Mouse (Mus musculus): Measurements from ENCODE around the gene Ercc8. TPM values are rescaled to one million over a fixed set of nuclear protein-coding genes. Genes with fewer than 3 reads are reported as not detected.

Gene Ercc8
- polyA plus RNA-seq (2012; rRNA removed), result 6.2 and 6.4 TPM in 2 replicates

- peak; percentile 93 for DNase-seq (ENCODE audit: low spot score)
Observed at GRCm38 (mm10) chr13:108158465-108159240, at the start of gene Ercc8, which contains the start of gene Ndufaf2. Gene Ercc8 (plus strand): TSS chr13:108158731. Gene Ndufaf2 (minus strand): TSS chr13:108158623.

- no peak for DNase-seq (ENCODE audit: low spot score)
Observed at GRCm38 (mm10) chr13:108110929-108111328, 47.6 kb upstream of the Ercc8 start.

DNA sequence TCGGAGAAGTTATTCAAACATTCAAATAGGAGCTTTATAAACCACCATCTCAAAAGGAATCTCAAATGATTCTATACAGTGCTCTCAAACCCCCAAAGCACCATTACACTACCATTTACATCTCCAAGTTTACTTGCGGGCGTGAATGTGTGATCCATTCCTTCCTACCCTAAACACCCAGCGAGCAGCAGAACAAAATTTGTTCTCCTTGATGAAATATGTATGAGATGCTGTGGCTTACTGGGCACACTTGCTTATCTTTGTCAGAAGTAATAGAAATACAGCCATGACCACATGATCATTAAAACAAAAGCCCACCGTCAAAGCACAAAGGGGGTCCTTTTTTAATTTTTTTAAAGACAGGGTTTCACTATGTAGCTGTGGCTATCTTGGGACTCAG is 45.0 kb upstream of the Ercc8 start:
- DNase-seq (ENCODE audit: low spot score), result no peak

- DNase-seq (ENCODE audit: low spot score), result no peak
Observed at GRCm38 (mm10) chr13:108114257-108114656, 44.3 kb upstream of the Ercc8 start.

GRCm38 (mm10) chr13:108117654-108118053 is 40.9 kb upstream of the Ercc8 start:
- DNase-seq (ENCODE audit: low spot score), result no peak

GRCm38 (mm10) chr13:108118188-108118587 is 40.3 kb upstream of the Ercc8 start:
- DNase-seq (ENCODE audit: low spot score), result no peak

GRCm38 (mm10) chr13:108119411-108120310 is 38.9 kb upstream of the Ercc8 start:
- DNase-seq (ENCODE audit: low spot score), result no peak

DNA sequence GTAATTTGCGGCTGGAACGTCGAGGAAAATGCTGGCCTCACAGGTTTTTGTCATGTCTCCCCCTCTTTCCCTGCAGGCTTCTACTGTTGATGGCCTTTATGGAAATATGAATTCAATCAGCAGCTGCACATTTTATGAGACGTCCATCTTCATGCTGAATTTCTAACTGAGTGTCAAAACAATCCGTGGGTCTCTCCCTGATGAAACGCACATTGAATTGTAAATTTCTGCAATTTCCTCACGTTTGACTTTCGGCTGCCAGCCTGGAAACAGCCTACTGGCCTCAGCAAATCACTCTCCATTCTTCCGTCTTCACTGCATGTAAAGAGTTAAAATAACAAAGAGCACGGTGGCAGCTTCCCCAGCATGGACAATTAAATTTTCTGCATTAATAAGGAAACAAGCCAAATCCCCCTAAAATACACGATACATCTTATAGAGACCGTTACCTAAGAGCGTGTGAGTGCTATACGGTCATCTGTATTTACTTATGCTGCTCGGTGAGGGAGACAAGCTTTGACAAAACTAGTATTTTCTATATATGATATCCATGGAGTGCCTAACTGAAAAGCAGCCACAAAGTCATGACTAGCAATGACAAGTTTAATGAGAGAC is 35.3 kb upstream of the Ercc8 start:
- no peak for DNase-seq (ENCODE audit: low spot score)

GRCm38 (mm10) chr13:108124096-108124495 is 34.4 kb upstream of the Ercc8 start:
- DNase-seq (ENCODE audit: low spot score), result no peak

- no peak for DNase-seq (ENCODE audit: low spot score)
Observed at GRCm38 (mm10) chr13:108126246-108126645, 32.3 kb upstream of the Ercc8 start.

DNA sequence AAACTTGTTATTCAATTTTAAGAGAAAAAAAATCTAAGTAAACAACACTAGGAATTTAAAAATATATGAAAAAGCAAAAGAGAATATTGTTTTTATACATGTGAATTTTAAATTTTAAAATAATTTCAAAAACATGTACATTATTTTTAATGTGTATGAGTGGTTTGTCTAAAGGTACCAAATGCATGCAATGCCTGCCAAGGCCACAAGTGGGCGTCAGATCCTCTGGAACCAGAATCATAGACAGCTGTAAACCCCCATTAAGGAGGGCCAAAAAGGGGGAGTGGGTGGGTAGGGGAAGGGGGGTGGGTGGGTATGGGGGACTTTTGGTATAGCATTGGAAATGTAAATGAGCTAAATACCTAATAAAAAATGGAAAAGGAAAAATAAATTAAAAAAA is 31.4 kb upstream of the Ercc8 start:
- DNase-seq (ENCODE audit: low spot score), result no peak

GRCm38 (mm10) chr13:108127883-108128282 is 30.6 kb upstream of the Ercc8 start:
- no peak for DNase-seq (ENCODE audit: low spot score)

- no peak for DNase-seq (ENCODE audit: low spot score)
Observed at GRCm38 (mm10) chr13:108129070-108129469, 29.5 kb upstream of the Ercc8 start.

- no peak for DNase-seq (ENCODE audit: low spot score)
Observed at GRCm38 (mm10) chr13:108130737-108131136, 27.8 kb upstream of the Ercc8 start.

GRCm38 (mm10) chr13:108132031-108132819 is 26.3 kb upstream of the Ercc8 start:
- no peak for DNase-seq (ENCODE audit: low spot score)

DNA sequence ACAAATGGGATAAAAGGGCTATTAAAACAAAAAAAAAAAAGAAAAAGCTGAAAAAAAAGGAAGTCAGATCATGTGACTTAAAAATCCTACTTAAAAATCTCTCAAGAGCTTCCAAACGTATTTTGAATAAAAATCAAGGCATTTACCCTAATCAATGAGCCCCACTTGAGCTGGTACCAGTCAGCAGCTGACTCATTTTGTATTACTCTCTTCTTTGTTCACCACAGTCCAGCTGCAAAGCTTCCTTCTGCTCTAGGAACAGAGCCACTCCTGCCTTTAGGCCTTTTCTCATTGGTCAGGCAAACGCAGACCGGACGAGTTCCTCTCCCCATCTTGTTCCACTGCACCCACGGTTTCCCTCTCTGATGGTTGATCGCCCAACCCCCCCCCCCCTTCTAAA is 22.9 kb upstream of the Ercc8 start:
- no peak for DNase-seq (ENCODE audit: low spot score)

GRCm38 (mm10) chr13:108138403-108138977 is 20.0 kb upstream of the Ercc8 start:
- no peak for DNase-seq (ENCODE audit: low spot score)

GRCm38 (mm10) chr13:108144086-108144485 is 14.4 kb upstream of the Ercc8 start:
- DNase-seq (ENCODE audit: low spot score), result no peak

GRCm38 (mm10) chr13:108151782-108152181 is 6.7 kb upstream of the Ercc8 start:
- no peak for DNase-seq (ENCODE audit: low spot score)

- DNase-seq (ENCODE audit: low spot score), result no peak
Observed at GRCm38 (mm10) chr13:108152650-108153372, 5.7 kb upstream of the Ercc8 start.
